Mouse (Mus musculus) left cerebral cortex, adult 9 months (tissue): ENCODE measurements around the gene Tmem40.
A peak's percentile ranks its signal among the peaks of the same experiment; 100 is the strongest.

ENCODE experiments used
- DNase-seq, 2 experiments: peaks; one replicate each; pipeline ENCODE4 v3.0.0; 2022; ENCODE audit warnings: low spot score in 2 of 2

Tmem40 gene

GRCm38 (mm10) chr6:115701302-115701701 lies 60.9 kb downstream of the Tmem40 start:
- no peak for DNase-seq

GRCm38 (mm10) chr6:115700778-115701177 lies 61.4 kb downstream of the Tmem40 start:
- DNase-seq = no peak

DNA sequence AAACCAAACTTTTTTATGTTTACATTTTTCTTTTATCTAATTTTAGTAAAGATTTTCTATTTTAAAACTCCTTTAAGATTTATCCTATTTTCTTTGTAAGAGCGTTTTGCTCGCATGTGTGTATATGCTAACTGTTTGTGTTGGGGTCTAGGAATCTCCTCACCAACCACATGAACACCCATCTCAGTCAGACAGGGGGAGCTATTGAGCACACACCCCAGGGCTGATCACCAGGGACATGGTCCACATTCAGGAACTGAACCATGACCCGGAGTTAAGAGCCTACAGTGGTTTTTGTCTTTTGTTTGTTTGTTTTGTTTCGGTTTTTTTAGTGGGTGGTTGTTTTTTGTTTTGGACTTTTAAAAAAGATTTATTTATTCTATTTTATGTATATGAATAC lies 63.5 kb downstream of the Tmem40 start:
- no peak for DNase-seq

- no peak for DNase-seq
These were observed 64.3 kb downstream of the Tmem40 start for GRCm38 (mm10) chr6:115697739-115698558.

DNA sequence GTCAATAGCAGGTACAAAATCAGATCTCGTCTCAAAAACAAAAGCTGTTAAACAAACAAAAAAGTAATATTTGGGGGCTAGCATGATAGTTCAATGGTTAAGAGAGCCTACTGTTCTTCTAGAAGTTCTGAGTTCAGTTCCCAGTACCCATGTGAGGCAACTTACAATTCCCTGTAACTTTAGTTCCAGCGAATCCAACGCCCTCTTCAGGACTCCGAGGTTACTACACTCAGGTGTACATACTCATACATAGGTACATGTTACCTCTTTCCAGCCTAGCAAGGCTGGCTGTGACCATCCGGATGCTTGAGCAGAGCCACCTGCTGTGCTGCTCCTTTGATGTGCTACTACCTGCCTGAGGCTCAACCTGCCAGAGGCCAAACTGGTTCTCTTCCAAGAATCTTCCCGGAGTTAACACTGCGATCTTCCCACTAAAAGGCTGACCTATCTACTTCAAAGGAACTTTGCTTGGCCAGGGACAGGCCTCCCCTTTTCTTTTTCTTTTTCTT lies 65.4 kb downstream of the Tmem40 start:
- no peak for DNase-seq

DNA sequence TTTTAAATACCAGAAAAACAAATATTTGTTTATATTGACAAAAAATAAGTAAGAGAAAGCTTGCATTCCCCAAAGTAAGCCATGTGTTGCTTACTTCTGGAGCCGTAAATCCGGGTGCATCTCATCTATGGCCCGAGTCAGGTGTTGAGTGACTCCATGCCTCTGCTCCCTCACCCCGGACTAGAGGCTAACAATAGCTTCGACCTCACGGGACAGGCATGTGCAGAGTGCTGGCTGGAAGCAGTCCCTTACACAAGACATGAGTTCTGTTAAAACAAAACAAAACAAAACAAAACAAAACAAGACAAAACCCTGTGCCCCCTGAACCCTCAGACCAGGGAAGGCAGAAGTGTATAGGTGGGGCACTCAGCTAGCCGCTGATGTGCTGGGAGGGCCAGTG lies 67.1 kb downstream of the Tmem40 start:
- DNase-seq = no peak

DNA sequence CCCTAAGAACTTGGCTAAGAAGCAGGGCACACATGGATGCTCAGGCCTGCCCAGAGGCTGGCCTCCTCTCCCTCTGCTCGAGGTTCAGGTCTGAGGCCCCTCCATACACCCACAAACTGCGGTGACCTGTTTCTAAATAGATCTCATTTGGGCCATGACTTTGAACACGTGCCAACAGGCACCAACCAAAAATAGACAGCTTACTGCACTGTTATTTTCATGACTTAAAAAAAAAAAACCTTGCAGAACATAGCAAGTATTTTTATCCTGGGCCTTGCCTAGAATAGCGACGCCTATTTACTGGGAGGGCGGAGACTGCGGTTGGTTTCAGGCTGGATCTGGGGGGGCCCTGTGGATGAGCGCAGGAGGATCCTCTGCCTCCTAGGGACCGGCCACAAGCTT lies 67.8 kb downstream of the Tmem40 start:
- peak in 1 of 2 experiments; percentile 41 for DNase-seq

DNA sequence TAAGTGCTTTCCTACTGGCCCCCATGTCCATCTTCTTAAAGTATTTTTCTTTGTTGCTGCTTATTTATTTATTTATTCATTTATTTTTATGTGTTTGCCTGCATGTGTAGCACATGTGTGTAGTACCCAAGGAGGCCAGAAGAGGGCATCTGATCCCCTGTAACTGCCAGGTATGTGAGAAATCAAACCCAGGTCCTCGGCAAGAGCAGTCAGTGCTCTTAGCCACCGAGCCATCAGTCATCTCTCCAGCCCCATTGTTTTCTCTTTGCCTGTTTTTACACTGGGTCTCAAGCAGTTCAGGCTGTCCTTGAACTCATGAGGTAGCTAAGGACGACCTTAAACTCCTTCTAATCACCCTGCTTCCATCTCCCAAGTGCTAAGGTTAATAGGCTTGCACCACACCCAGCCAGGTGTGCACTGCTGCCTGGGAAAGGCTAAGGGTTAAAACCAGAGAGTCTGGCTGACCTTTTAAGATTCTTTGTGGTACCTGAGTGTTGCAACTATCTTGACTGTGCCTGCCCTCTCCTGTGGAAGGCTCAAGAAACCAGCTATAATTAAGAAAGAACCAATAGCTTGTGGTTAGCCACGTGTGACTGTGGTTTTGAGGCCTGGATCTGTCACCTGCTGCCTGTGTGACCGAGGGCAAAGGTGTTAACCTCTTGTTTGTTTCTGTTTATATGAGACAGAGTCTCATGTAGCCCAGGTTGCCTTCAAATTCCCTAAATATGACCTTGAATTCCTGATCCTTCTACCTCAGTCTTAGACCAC lies 69.1 kb downstream of the Tmem40 start:
- no peak for DNase-seq

DNA sequence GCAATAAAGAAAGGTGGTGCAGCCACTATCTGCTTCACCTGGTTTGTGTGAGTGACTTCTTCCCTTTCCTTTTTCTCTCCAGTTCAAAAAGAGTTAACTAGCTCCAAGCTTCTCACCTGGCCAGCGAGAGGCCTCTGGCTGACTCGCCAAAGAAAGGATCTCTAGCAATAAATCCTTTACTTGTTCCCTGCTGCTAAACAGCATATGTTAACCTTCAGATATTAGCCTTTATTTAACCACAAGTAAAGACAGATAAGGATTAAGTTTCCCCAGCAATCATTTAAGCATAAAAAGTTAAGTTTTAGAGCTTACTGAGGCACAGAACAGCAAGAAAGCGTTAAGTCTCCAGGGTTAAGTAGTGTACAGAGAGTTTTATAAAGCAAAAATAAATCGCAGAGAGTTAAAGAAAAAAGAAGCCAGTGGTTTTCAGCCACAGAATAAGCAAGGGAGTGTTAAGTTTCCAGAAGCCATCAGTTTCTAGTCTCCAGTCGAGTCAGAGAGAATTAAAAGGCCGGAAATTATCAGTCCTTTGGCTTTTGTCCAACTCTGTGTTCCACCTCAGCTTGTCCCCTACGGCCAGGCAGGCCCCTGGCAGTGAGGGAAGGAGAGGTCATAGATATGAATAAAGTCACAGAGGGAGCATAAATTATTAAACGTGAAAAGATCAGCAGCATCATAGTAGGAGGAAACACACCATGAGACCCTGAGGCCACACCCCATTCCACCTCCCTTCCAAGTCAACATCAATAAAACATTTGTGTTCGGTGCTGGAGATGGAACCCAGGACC lies 69.9 kb downstream of the Tmem40 start:
- no peak for DNase-seq

- no peak for DNase-seq
These were observed 72.1 kb downstream of the Tmem40 start for GRCm38 (mm10) chr6:115690105-115690504.

DNA sequence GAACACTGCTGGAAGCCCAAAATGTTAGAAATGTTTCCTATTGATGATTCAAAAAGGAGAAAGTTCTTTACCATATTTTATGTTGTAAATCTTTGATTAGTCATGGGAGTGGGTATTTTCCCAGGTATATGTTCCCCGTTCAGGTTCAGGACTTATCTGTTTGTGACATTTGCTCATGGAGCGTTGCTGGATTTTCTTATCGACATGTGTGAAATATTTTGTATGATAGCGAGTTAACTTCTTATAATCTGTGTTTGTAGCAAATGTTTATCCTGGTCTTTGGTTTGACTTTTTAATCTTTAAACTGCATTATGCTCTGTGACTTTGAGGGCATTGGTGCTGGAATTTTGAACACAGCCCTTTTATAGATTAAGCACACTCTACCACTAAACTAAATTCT lies 73.6 kb downstream of the Tmem40 start:
- DNase-seq = no peak

DNA sequence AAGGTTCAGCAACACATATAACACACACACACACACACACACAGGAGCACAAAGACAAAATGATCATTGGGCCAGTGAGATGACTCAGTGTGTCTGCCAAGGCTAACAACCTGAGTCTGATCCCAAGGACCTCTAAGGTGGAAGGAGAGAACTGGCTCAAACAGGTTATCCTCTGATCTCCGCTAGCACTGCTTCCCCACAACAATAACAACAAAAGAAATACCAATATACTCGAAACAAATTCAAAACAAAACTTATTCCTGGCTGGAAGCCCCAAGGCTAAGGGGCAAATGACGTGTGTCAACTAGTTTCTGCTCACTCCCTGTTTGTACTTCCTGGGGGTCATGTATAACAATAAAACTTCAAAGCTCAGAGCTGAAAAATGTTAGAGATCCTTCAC lies 74.5 kb downstream of the Tmem40 start:
- DNase-seq = no peak

DNA sequence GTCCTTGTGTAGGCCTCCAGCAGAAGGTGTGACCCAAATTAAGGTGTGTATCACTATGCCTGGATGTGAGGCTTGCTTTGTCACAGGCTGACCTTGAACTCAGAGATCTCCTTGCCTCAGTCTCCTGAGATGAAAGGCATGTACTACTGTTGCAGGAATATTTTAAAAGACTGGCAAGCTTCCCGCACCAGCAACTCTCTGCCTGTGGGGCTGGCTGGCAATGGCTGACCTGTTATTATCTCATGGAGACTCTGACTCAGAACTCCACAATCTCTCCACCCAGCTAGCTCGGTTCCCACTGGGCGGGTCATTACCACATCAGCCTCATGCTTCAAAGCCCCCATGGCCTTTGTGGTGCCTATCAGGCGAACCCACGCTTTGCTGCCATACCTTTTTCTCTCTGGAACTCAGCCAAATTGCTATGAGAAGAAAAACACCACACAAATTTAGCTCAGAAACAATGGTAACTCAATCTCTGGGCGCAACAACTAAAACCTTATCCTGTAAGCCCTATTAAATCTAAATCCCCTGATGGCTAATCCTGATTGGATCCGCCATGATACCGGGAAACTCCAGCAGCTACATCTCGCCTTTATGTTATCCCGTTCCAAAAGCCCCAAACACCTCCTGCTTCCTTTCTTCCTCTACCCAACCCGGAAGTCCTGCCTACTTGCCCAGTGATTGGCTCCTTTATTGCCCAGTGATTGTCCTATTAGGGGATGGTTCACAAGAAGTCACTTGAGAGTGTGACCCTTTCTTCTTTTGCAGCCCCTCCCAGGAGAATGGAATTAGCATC lies 77.2 kb downstream of the Tmem40 start:
- no peak for DNase-seq

DNA sequence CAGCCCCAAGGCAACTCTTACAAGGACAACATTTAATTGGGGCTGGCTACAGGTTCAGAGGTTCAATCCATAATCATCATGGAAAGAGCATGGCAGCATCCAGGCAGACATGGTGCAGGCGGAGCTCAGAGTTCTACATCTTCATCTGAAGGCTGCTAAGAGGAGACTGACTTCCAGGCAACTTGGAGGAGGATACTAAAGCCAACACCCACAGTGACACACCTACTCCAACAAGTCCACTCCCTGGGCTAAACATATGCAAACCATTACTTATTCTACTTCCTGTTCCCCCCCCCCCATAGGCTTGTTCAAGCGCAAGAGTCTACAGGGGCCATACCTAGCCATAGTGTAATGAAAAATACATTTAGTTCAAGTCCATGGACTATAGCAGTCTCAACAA lies 77.9 kb downstream of the Tmem40 start:
- no peak for DNase-seq

DNA sequence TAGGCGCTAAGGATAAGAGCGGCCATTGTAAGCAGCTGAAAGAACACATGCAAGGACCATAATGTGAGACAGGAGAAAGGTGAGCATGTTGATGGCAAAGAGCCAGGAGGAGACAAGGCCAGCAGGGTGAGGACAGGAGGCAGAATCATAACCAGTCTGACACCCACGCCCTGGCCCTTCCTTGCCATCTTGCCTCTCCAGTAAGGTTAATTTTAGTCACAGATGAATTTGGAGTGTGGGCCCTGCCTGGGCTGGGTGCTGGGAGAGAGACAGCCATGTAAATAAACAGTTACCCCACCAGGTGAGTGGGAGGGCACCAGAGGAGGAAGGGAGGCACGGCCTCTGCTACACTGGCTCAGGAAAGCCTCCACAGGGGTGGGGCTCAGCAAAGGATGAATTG lies 81.1 kb downstream of the Tmem40 start:
- no peak for DNase-seq
